Mouse (Mus musculus) heart, postnatal 25 days (tissue): ENCODE measurements at regions not wholly inside any gene's neighbourhood (a gene's known extent, or its start where the extent isn't known, plus 50 kb on each side); places are given as distances from the start of the nearest gene placed in this dataset.

Experiments
- DNase-seq: peaks from one replicate; pipeline ENCODE4 v3.0.0; 2022; ENCODE audit warnings: low spot score
- intact Hi-C: fragments of 180-260 bp; cut with DNase I; formaldehyde crosslinking; loops from one replicate; pipeline ENCODE4 v1.15.1; 2025

DNA sequence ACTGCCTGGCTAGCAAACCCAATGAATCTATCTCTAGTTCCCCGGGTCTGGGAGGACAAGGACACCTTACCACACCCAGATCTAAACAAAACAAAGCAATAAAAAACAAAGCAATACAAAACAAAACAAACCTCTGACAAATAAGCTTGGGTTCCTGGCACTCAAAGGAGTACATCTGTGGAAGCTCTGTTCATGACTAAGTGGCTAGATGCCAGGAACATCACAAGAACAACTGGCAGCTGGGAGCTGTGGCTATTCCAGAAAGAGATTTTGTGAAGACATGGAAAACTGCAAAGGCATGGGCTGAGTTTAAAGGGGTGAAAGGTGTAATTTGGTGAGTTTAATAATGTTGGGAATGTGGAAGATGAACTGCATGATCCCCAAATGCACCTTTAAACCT lies 565.9 kb downstream of the Plekhb2 start:
- intact Hi-C loops: no loop called here
- peak; percentile 2 for DNase-seq

DNA sequence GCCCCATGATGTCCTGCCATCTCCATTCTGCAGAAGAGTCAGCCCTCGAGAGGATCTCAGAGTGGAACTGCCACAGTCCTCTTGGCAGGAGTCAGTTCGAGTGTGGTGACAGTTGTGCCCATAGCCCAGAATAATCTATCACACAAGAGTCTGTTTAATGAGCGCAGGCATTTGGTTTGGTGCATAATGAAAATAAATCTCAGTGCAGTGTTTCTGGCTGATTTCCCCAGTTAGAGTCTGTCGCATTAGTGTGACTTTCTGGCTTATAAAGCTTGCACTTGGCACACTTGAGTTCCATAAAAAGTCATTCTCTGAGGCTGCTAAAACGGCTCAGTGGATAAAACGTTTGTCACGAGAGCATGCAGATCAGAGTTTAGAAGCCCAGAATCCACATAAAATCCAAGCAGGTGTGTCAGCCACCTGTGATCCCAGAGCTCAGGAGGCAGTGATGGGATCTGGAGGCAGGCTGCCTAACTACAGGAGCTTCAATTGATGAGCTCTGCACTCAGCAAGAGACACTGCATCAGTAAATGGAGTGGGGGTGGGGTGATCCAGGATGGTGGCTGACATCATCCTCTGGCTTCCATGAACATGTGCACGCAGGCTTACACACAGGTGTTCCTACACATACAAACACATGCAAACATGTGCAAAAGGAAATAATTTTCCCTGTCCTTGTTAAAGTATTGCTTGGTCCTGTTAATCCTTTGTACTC lies 578.5 kb downstream of the Plekhb2 start:
- DNase-seq: no peak
- intact Hi-C loops: no loop called here

- intact Hi-C loops: no loop called here
- no peak for DNase-seq
Measured at GRCm38 (mm10) chr1:35429471-35429870, 579.7 kb downstream of the Plekhb2 start.

DNA sequence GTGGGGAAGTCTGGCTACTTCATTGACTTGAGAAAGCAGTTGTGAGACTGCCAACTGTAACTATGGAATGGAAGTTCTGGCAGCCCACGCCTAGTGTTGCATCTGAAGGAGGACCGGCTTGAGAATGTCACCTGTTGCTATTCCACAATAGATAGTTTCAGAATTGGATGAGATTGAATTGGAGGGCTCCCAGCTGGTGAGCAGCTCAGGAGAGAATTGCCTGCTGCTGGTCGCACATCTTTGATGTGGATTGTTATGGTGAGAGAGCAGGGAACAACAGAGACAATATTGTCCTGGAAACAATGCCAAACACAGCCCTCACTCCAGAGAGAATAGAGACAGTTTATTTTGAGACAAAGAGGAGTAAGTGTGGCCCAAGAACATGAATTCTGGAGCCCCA lies 585.9 kb downstream of the Plekhb2 start:
- intact Hi-C loops: no loop called here
- DNase-seq: no peak

DNA sequence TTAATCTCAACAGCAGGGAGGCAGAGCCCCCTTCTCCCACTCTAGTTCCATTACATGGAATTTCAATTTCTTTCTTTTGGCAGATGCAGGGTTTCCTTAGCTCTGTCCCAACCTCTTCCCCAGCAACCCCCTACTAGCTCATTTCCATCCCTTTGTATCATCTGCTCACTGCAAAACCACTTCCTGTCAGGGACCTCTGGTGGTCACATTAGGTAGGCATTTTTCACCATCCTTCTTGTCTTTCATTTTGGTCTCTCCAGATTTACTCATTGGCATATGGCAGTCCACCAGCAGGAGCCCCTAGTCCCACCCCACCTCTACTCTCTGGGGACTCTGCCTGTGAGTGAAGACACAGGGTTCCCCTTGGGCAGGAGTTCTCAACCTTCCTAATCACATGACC lies 597.6 kb downstream of the Plekhb2 start:
- DNase-seq: no peak
- intact Hi-C loops: no loop called here

- intact Hi-C loops: no loop called here
Measured at GRCm38 (mm10) chr1:35452441-35453107, 602.8 kb downstream of the Plekhb2 start.

GRCm38 (mm10) chr1:35457591-35457990 lies 607.8 kb downstream of the Plekhb2 start:
- no peak for DNase-seq
- intact Hi-C loops: no loop called here

More at GRCm38 (mm10) chr1:35452441-35453107, 602.8 kb downstream of the Plekhb2 start:
- DNase-seq: no peak

- intact Hi-C loops: no loop called here
- DNase-seq: no peak
Measured at GRCm38 (mm10) chr1:35465081-35465480, 603.1 kb upstream of the Hs6st1 start.

GRCm38 (mm10) chr1:35469185-35469753 lies 598.9 kb upstream of the Hs6st1 start:
- intact Hi-C loops: no loop called here
- no peak for DNase-seq

DNA sequence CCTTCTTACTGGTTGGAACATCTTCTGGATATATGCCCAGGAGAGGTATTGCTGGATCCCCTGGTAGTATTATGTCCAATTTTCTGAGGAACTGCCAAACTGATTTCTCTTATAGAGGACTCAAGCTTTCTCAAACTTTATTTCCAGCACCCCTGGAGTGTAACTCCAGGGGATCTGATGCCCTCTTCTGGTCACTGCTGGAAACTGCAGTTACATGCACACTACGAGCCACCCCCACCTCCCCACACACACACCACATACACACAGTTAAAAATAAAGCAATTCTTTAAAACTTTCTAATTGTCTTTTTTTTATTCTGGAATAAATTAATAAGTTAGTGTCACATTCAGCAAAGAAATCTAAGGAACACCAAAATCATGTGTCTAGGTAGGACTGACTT lies 589.9 kb upstream of the Hs6st1 start:
- DNase-seq: no peak
- intact Hi-C loops: no loop called here

- DNase-seq: no peak
- intact Hi-C loops: no loop called here
Measured at GRCm38 (mm10) chr1:35495963-35496362, 572.2 kb upstream of the Hs6st1 start.

GRCm38 (mm10) chr1:35522951-35523350 lies 545.2 kb upstream of the Hs6st1 start:
- intact Hi-C loops: no loop called here

DNA sequence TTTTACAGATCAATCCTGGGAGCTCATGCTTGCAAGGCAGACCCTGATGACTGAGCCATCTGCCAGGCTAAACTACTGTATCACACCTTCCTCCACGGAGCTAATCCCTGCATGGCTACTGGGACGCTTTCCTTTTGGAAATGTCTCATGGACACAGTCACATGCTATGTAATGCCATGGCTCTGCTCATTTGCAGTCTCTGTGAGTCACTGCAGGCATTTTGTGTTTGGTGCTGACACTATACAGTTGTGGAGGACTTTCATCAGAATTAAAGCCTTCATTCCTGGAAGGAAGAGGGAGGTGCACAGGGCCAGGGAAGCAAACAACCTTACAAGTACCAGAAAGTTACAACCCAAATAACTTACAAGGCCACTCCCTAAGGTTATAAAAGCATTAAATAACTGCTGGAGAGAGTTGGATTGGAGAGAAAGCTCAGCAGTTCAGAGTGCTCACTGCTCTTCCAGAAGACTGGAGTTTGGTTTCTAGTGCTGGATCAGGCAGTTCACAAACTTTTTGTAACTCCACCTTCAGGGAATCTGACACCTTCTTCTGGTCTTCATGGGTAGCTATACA lies 544.3 kb upstream of the Hs6st1 start:
- intact Hi-C loops: no loop called here
- no peak for DNase-seq

More at GRCm38 (mm10) chr1:35522951-35523350, 545.2 kb upstream of the Hs6st1 start:
- no peak for DNase-seq

- intact Hi-C loops: no loop called here
Measured at GRCm38 (mm10) chr1:35524788-35525187, 543.4 kb upstream of the Hs6st1 start.

GRCm38 (mm10) chr1:35527750-35528476 lies 540.3 kb upstream of the Hs6st1 start:
- DNase-seq: no peak
- intact Hi-C loops: no loop called here

More at GRCm38 (mm10) chr1:35524788-35525187, 543.4 kb upstream of the Hs6st1 start:
- no peak for DNase-seq

GRCm38 (mm10) chr1:35535470-35535869 lies 532.7 kb upstream of the Hs6st1 start:
- intact Hi-C loops: no loop called here

GRCm38 (mm10) chr1:35536276-35536675 lies 531.9 kb upstream of the Hs6st1 start:
- intact Hi-C loops: no loop called here
- no peak for DNase-seq

More at GRCm38 (mm10) chr1:35535470-35535869, 532.7 kb upstream of the Hs6st1 start:
- no peak for DNase-seq

DNA sequence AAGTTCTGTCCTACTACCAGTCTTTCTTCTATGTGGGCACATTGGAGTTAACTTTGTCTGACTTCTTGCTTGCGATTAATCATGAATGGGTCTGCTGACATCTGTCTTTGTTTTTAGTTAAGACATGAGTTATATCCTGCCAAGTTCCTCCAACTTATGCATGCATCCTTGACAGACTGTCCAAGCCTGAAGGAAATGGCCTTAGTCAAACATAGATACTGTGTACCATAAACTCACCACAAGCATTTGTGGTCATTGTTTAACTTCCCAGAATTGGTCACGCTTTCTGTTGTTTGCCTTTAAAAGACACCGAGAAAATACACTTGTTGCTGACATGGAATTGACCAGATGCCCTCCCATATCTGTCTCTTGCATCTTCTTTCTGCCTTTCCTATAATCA lies 519.4 kb upstream of the Hs6st1 start:
- intact Hi-C loops: no loop called here
- no peak for DNase-seq

DNA sequence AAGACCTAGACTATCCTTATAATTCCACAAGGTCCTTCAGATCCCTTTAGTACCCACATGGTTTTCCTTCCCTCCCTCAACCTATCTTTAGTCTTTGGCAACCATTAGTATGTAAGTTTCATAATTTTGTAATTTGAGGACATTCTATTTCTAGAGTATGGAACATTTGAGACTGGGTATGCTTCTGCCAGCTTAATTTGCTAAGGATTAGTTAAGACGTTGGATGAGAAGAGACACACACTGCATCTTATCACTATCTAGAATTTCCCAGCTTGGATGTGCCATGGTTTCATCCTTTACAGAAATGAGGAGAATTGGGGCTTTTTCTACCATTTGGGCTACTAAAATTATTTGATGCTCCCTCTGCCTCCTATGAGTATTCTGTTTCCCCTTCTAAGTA lies 516.7 kb upstream of the Hs6st1 start:
- intact Hi-C loops: no loop called here
- DNase-seq: no peak

- no peak for DNase-seq
Measured at GRCm38 (mm10) chr1:35562786-35563185, 505.4 kb upstream of the Hs6st1 start.

More at GRCm38 (mm10) chr1:35562786-35563185, 505.4 kb upstream of the Hs6st1 start:
- intact Hi-C loops: no loop called here
